Mouse (Mus musculus): ENCODE data around the gene Taf6l. TPM values are rescaled to one million over a fixed set of nuclear protein-coding genes. Genes with fewer than 3 reads are reported as not detected.

Gene Taf6l
- polyA plus RNA-seq, 1 experiment from 2014 or later, result 11.8 TPM

DNA sequence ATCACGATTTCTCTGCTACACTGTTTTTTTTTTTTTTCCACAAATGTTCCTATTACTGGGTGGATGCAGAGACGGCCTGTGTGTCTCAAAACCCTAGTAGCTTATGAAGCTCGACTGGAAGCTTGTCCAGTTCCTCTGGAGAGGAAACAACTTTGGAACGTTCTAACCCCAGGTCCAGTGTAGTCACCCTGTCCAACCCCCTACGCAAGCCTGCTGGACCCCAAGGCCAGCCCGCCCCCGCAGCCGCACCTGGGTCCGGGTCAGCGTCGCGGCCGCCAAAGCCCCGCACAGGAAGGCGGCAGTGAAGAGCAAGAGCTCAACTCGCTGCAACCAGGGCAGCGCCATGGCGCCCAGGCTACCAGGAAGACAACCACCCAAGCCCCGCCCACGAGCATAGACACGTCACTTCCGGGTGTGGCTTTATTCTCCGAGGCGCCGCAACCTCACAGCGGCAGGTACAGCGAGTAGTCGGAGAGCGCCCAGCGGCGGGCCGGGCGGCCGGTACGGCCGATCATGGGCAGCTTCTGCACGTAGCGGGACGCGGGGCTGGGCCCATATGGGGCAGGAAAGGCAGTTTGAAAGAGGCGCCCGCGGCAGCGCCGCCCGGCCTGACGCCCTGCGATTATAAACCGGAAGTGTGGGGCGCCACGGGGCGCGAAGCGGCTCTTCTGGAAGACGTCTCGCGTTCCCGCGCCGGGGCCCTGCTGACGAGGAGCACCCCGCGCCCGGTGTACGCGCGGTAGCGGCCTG is 12.0 kb downstream of the Taf6l start, which contains the start of gene Tmem179b:
TSS of gene Tmem179b (minus strand) at position 382 of the 750 bp plus-strand sequence.
- peak; percentile 96 for DNase-seq (ENCODE audit: low spot score)
- H3K4me2 ChIP-seq (replicated peaks; ENCODE audit: low read depth, low read length), result peak within 1 kb of the TSS; percentile 96
- peaks cover 2% of the 10 kb centered on the region; the same call in 1 of the 2 replicates for H3K36me3 ChIP-seq (ENCODE audit: insufficient read depth, low read length)

GRCm38 (mm10) chr19:8773409-8773808 is 12.8 kb downstream of the Taf6l start:
- ATAC-seq, result no peak
- H3K9me3 ChIP-seq (ENCODE audit: low read length), result no peaks in the 10 kb centered on the region
- H3K4me1 ChIP-seq (ENCODE audit: insufficient read depth, low read depth, low read length), result peaks cover 20% of the 10 kb centered on the region; the same call in 1 of the 2 replicates
- H3K27ac ChIP-seq (ENCODE audit: low read length), result no peak overlapping the region
- TF ChIP-seq EP300 (IDR thresholded peaks at IDR 0.05) (no peak), CTCF (IDR thresholded peaks at IDR 0.05) (no peak)
- H3K4me3 ChIP-seq (ENCODE audit: low read depth, low read length), result peak overlapping the region; percentile 85; the same call in 1 of the 2 replicates
- no peak for DNase-seq (ENCODE audit: low spot score)
- no peak overlapping the region; the same call in 1 of the 2 replicates for H3K9ac ChIP-seq (replicated peaks; ENCODE audit: low read depth)
- H3K27me3 ChIP-seq (replicated peaks; ENCODE audit: insufficient read depth, low read length), result no peaks in the 10 kb centered on the region
- WGBS, result 47% methylated on average over 6 of the region's 6 CpGs
- peaks cover 7% of the 10 kb centered on the region; the same call in 1 of the 2 replicates for H3K36me3 ChIP-seq (ENCODE audit: insufficient read depth, low read length)
- H3K4me2 ChIP-seq (replicated peaks; ENCODE audit: low read depth, low read length), result peak overlapping the region; percentile 96

More for the DNA sequence above, 12.0 kb downstream of the Taf6l start, which contains the start of gene Tmem179b:
- peak within 1 kb of the TSS; percentile 85 for H3K4me3 ChIP-seq (ENCODE audit: low read depth, low read length)
- WGBS, result under 1% methylated on average over 58 of the region's 68 CpGs
- peaks cover 20% of the 10 kb centered on the region; the same call in 1 of the 2 replicates for H3K4me1 ChIP-seq (ENCODE audit: insufficient read depth, low read depth, low read length)
- no peaks in the 10 kb centered on the region for H3K9me3 ChIP-seq (ENCODE audit: low read length)
- no peak for TF ChIP-seq EP300 (IDR thresholded peaks at IDR 0.05)
- TF ChIP-seq CTCF (IDR thresholded peaks at IDR 0.05), result peak; percentile 45
- no peaks in the 10 kb centered on the region for H3K27me3 ChIP-seq (replicated peaks; ENCODE audit: insufficient read depth, low read length)
- peak; percentile 95 for ATAC-seq
- peak within 1 kb of the TSS; percentile 97 for H3K27ac ChIP-seq (ENCODE audit: low read length)
- peak within 1 kb of the TSS; percentile 85 for H3K9ac ChIP-seq (replicated peaks; ENCODE audit: low read depth)

GRCm38 (mm10) chr19:8772996-8773395 is 13.2 kb downstream of the Taf6l start:
- H3K36me3 ChIP-seq (ENCODE audit: insufficient read depth, low read length), result peaks cover 11% of the 10 kb centered on the region
- 71% methylated on average over 5 of the region's 5 CpGs for WGBS
- no peak overlapping the region for H3K27ac ChIP-seq (ENCODE audit: low read length)

DNA sequence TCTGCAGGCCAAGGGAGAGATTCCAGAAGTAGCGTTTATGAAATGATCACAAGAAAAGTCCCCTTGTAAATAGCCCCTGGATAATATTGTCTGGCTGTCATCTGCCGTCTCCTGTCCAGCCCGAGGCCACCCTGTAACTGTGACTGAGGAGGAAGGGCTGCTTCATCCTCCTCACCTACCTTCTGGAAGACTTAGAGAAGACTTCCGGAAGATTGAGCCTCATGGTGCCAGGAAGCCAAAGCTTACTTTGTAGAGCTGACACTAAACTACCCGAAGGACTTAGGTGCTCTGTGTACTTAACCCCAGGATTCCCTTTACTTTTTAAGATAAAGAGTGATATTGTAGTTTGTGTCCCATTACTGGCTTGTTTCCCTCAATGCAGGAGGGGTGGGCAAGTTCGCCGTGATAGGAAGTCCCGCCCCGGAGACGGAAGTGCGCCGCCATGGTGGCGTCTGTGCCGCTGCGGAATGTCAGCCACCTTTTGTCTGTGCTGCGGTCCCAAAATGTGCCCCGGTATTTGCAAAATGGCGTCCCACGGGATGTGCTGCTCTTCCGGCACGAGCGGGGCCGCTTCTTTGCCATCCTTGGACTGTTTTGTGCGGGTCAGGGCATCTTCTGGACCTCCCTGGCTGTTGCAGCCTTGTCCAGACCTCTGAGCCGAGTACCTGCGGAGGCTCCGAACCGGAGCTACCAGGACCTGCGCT is 15.5 kb downstream of the Taf6l start, which contains the start of gene Tmem223:
TSS of gene Tmem223 (plus strand) at position 430 of the 704 bp plus-strand sequence.
- ATAC-seq (peak; percentile 54), DNase-seq (ENCODE audit: low spot score) (peak; percentile 80)
- TF ChIP-seq EP300 (IDR thresholded peaks at IDR 0.05), result no peak
- peak; percentile 43 for TF ChIP-seq CTCF (IDR thresholded peaks at IDR 0.05)
- H3K36me3 ChIP-seq (ENCODE audit: insufficient read depth, low read length), result peaks cover 30% of the 10 kb centered on the region
- no peaks in the 10 kb centered on the region for H3K27me3 ChIP-seq (replicated peaks; ENCODE audit: insufficient read depth, low read length)
- peaks cover 20% of the 10 kb centered on the region; the same call in 1 of the 2 replicates for H3K4me1 ChIP-seq (ENCODE audit: insufficient read depth, low read depth, low read length)
- H3K9me3 ChIP-seq (ENCODE audit: low read length), result no peaks in the 10 kb centered on the region
- WGBS, result 18% methylated on average over 29 of the region's 29 CpGs
- peak within 1 kb of the TSS; percentile 91 for H3K27ac ChIP-seq (ENCODE audit: low read length)
- peak within 1 kb of the TSS; percentile 83 for H3K4me2 ChIP-seq (replicated peaks; ENCODE audit: low read depth, low read length)
- peak within 1 kb of the TSS; percentile 76 for H3K4me3 ChIP-seq (ENCODE audit: low read depth, low read length)
- peak within 1 kb of the TSS; percentile 94 for H3K9ac ChIP-seq (replicated peaks; ENCODE audit: low read depth)

More at GRCm38 (mm10) chr19:8772996-8773395, 13.2 kb downstream of the Taf6l start:
- no peak for DNase-seq (ENCODE audit: low spot score)
- Histone ChIP-seq H3K4me1 (ENCODE audit: insufficient read depth, low read depth, low read length) (peaks cover 20% of the 10 kb centered on the region; the same call in 1 of the 2 replicates), H3K9ac (replicated peaks; ENCODE audit: low read depth) (no peak overlapping the region), H3K4me2 (replicated peaks; ENCODE audit: low read depth, low read length) (peak overlapping the region; percentile 96), H3K27me3 (replicated peaks; ENCODE audit: insufficient read depth, low read length) (no peaks in the 10 kb centered on the region), H3K9me3 (ENCODE audit: low read length) (no peaks in the 10 kb centered on the region), H3K4me3 (ENCODE audit: low read depth, low read length) (no peak overlapping the region)
- TF ChIP-seq CTCF (IDR thresholded peaks at IDR 0.05), result no peak
- no peak for TF ChIP-seq EP300 (IDR thresholded peaks at IDR 0.05)
- no peak for ATAC-seq

DNA sequence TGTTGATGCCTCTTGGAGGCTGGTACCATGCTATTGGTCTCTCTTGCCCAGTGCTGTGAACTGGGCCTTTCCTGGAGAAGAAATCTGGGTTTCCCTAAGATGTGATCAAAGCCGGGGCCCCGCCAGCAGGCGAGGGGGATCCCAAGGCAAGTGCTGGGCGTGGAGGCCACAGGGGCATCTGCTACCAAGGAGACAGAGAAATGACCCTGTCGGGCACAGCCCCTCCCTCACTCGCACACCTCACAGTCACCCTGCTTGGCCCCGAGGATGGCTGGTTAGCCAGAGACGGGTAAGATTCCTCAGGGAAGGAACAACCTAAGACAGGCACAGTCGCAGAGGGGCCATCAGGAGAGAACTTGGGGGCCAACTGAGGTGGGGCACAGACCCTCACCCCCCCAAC is 20.7 kb downstream of the Taf6l start:
- WGBS, result 97% methylated on average over 9 of the region's 9 CpGs
- Histone ChIP-seq H3K27me3 (replicated peaks; ENCODE audit: insufficient read depth, low read length) (no peaks in the 10 kb centered on the region), H3K9me3 (ENCODE audit: low read length) (peaks cover 3% of the 10 kb centered on the region; the same call in 1 of the 2 replicates), H3K4me3 (ENCODE audit: low read depth, low read length) (no peak overlapping the region), H3K36me3 (ENCODE audit: insufficient read depth, low read length) (peaks cover 58% of the 10 kb centered on the region), H3K4me1 (ENCODE audit: insufficient read depth, low read depth, low read length) (peaks cover 1% of the 10 kb centered on the region; the same call in 1 of the 2 replicates), H3K4me2 (replicated peaks; ENCODE audit: low read depth, low read length) (no peak overlapping the region), H3K9ac (replicated peaks; ENCODE audit: low read depth) (no peak overlapping the region), H3K27ac (ENCODE audit: low read length) (no peak overlapping the region)
- ATAC-seq (no peak), DNase-seq (ENCODE audit: low spot score) (no peak)
- TF ChIP-seq CTCF (IDR thresholded peaks at IDR 0.05), result no peak
- no peak for TF ChIP-seq EP300 (IDR thresholded peaks at IDR 0.05)

GRCm38 (mm10) chr19:8763276-8763675 is 22.9 kb downstream of the Taf6l start:
- peaks cover 3% of the 10 kb centered on the region; the same call in 1 of the 2 replicates for H3K9me3 ChIP-seq (ENCODE audit: low read length)
- peaks cover under 1% of the 10 kb centered on the region; the same call in 1 of the 2 replicates for H3K4me1 ChIP-seq (ENCODE audit: insufficient read depth, low read depth, low read length)
- no peak overlapping the region for H3K4me2 ChIP-seq (replicated peaks; ENCODE audit: low read depth, low read length)
- peaks cover 50% of the 10 kb centered on the region for H3K36me3 ChIP-seq (ENCODE audit: insufficient read depth, low read length)
- no peak overlapping the region for H3K9ac ChIP-seq (replicated peaks; ENCODE audit: low read depth)
- ATAC-seq (no peak), DNase-seq (ENCODE audit: low spot score) (no peak)
- TF ChIP-seq CTCF (IDR thresholded peaks at IDR 0.05) (no peak), EP300 (IDR thresholded peaks at IDR 0.05) (no peak)
- no peaks in the 10 kb centered on the region for H3K27me3 ChIP-seq (replicated peaks; ENCODE audit: insufficient read depth, low read length)
- 76% methylated on average over 4 of the region's 4 CpGs for WGBS
- no peak overlapping the region for H3K27ac ChIP-seq (ENCODE audit: low read length)
- H3K4me3 ChIP-seq (ENCODE audit: low read depth, low read length), result no peak overlapping the region

All from lung, postnatal 0 days (tissue).